Mouse (Mus musculus): ENCODE data around the gene Plcxd3. TPM values are rescaled to one million over a fixed set of nuclear protein-coding genes. Genes with fewer than 3 reads are reported as not detected.

Plcxd3 gene
- polyA plus RNA-seq, 1 experiment from 2014 or later, result 98.9 TPM

DNA sequence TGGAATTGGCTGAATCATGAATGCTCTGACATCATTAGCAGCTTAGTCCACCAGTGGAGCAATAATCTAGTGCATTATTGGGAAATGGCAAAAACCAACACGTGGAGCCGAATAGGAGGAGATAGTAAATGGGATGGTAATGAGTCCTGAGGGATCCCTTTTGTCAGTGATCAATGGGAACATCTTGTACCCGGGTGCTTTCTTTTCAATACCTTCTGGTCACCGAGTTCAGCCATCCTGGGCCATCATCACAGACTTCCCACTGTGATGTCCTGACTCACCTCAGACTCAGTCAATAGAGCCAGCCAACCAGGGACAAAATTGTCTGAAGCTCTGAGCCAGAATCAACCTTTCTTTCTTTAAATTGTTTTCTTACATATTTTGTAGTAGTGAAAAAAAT is 24.8 kb downstream of the Plcxd3 start:
- Histone ChIP-seq H3K4me3 (no peak overlapping the region), H3K27me3 (replicated peaks) (no peaks in the 10 kb centered on the region), H3K27ac (no peak overlapping the region), H3K4me1 (no peaks in the 10 kb centered on the region), H3K9ac (no peak overlapping the region), H3K36me3 (replicated peaks) (0 out of 2 replicates have a peak, but pooled peaks cover 3% of the 10 kb centered on the region), H3K4me2 (no peak overlapping the region), H3K9me3 (no peaks in the 10 kb centered on the region)
- no peak for ATAC-seq (replicated peaks)
- WGBS, result 23% methylated on average over 4 of the region's 4 CpGs

DNA sequence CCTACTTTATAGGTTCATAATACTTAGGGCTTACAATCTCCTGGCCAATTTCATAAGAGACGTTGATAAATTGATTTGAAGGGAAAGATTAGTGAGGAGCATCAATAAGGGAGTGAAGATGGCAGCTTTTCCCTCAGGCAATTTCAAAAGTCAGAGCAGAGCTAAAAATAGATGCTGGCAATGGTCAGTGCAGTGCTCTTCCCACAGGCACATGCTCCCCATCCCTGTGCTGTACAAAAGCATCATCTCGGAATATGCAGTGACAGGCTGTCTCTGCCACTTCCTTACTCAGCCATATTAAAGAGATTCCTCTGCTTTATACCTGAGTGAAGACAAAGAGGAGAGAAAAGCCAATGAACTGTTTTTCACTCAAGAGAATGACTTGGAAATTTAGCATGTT is 36.0 kb downstream of the Plcxd3 start:
- Histone ChIP-seq H3K27me3 (replicated peaks) (no peaks in the 10 kb centered on the region), H3K27ac (0 out of 2 replicates have a peak overlapping the region, but pooled peaks have one; percentile 26), H3K4me1 (0 out of 2 replicates have a peak, but pooled peaks cover 3% of the 10 kb centered on the region), H3K9me3 (no peaks in the 10 kb centered on the region), H3K4me3 (no peak overlapping the region), H3K9ac (no peak overlapping the region), H3K4me2 (no peak overlapping the region), H3K36me3 (replicated peaks) (no peaks in the 10 kb centered on the region)
- 33% methylated on average over 2 of the region's 2 CpGs for WGBS
- peak; percentile 92 for ATAC-seq (replicated peaks)

DNA sequence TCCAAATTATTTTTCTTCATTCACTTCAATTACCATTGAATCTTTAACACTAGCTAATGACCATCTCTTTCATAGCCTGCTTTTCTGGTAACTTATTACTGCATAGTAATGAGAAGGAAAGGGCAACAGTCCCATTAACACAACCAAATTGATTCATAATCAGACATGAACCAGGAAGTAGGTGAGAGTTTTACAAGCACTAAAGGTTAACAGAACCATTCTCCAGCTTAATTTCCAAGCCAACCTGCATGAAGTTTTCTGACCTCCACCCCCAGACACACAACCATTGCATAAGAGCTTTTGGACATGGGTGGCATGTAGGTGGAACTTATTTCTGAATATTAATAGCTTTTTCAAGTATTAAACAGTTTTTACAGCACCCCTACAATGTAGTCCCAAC is 64.8 kb downstream of the Plcxd3 start:
- Histone ChIP-seq H3K9ac (no peak overlapping the region), H3K27me3 (replicated peaks) (no peaks in the 10 kb centered on the region), H3K9me3 (no peaks in the 10 kb centered on the region), H3K4me1 (no peaks in the 10 kb centered on the region), H3K36me3 (replicated peaks) (no peaks in the 10 kb centered on the region), H3K27ac (no peak overlapping the region), H3K4me3 (no peak overlapping the region), H3K4me2 (no peak overlapping the region)
- no peak for ATAC-seq (replicated peaks)

DNA sequence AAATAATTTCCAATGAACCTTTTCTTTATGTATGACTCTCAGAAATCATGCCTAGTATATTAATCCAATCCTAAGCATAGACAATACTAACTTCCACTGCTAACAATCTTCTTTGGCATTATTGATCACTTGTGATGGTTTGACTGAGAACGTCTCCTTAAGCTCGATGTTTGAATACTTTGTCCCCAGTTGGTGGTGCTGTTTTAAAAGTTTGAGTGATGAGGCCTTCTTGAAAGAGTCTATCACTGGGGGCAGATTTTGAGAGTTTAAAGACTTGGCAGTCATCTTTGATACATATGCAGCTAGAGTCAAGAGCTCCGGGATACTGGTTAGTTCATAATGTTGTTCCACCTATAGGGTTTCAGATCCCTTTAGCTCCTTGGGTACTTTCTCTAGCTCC is 120.9 kb downstream of the Plcxd3 start:
- no peak overlapping the region for H3K4me3 ChIP-seq
- H3K27me3 ChIP-seq (replicated peaks), result no peaks in the 10 kb centered on the region
- ATAC-seq (replicated peaks), result no peak
- no peak overlapping the region for H3K27ac ChIP-seq
- 90% methylated on average over 3 of the region's 3 CpGs for WGBS
- H3K36me3 ChIP-seq (replicated peaks), result no peaks in the 10 kb centered on the region
- H3K9ac ChIP-seq, result no peak overlapping the region
- H3K4me2 ChIP-seq, result no peak overlapping the region
- no peaks in the 10 kb centered on the region for H3K4me1 ChIP-seq
- no peaks in the 10 kb centered on the region for H3K9me3 ChIP-seq

DNA sequence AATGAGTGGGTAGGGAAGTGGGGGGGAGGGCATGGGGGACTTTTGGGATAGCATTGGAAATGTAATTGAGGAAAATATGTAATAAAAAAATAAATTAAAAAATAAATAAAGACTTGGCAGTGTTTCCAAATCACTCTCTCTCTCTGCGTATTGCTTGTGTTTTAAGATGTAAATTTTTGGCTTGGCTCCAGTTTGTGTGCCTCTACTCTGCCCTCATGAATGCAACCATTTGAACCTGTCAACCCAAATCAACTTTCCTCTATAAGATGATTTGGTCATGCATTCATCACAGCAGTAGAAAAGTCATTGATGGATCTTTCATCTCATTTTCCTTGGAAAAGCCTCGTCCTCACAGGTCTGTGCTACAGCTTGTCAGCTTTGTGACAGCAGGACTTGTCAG is 121.7 kb downstream of the Plcxd3 start:
- no peak for ATAC-seq (replicated peaks)
- 47% methylated on average over 2 of the region's 2 CpGs for WGBS
- Histone ChIP-seq H3K9ac (no peak overlapping the region), H3K4me1 (no peaks in the 10 kb centered on the region), H3K27ac (no peak overlapping the region), H3K36me3 (replicated peaks) (no peaks in the 10 kb centered on the region), H3K4me3 (no peak overlapping the region), H3K9me3 (no peaks in the 10 kb centered on the region), H3K27me3 (replicated peaks) (no peaks in the 10 kb centered on the region), H3K4me2 (no peak overlapping the region)

DNA sequence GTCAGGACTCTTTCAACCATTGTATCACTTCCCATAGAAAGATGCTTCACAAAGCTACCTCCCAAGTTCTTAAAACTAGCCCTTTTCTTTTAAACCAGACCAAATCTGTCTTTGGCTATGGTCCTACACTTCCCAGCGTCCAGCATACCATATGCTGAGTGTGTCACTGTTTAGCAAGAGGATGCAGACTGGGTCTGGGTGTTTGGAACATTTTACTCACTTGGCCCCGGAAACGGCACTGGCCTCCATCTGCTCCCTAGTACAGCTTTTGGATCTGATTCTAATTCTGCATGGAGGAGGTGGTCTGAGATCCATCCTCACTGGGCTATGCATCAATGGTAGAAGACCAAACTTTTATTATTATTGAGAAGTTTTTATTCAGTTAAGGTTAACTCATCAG is 122.7 kb downstream of the Plcxd3 start:
- ATAC-seq (replicated peaks), result no peak
- H3K4me3 ChIP-seq, result no peak overlapping the region
- no peak overlapping the region for H3K9ac ChIP-seq
- no peaks in the 10 kb centered on the region for H3K27me3 ChIP-seq (replicated peaks)
- no peaks in the 10 kb centered on the region for H3K36me3 ChIP-seq (replicated peaks)
- no peak overlapping the region for H3K27ac ChIP-seq
- H3K9me3 ChIP-seq, result no peaks in the 10 kb centered on the region
- H3K4me2 ChIP-seq, result no peak overlapping the region
- WGBS, result 82% methylated on average over 3 of the region's 3 CpGs
- H3K4me1 ChIP-seq, result no peaks in the 10 kb centered on the region

DNA sequence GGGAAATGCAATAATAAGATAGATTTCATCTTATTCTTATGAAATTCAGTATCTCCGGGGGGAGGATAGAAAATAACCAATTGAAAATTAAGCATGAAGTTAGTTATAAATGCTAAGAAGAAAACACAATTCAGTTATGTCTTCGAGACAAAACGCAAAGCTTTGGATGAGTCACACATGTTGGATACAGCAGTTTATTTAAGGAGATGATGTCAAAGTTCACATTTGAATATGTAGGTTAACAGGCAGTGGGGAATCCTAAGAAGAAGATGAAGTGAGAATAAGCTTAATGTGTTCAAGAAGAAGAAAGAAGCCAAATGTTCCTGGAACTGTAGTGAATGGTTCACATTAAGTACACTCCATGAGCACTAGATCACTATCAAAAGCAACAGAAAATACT is 128.1 kb downstream of the Plcxd3 start:
- Histone ChIP-seq H3K4me3 (no peak overlapping the region), H3K27ac (no peak overlapping the region), H3K9ac (no peak overlapping the region), H3K9me3 (no peaks in the 10 kb centered on the region), H3K4me1 (no peaks in the 10 kb centered on the region), H3K27me3 (replicated peaks) (no peaks in the 10 kb centered on the region), H3K36me3 (replicated peaks) (no peaks in the 10 kb centered on the region), H3K4me2 (no peak overlapping the region)
- WGBS, result 92% methylated on average over 3 of the region's 3 CpGs
- ATAC-seq (replicated peaks), result no peak

DNA sequence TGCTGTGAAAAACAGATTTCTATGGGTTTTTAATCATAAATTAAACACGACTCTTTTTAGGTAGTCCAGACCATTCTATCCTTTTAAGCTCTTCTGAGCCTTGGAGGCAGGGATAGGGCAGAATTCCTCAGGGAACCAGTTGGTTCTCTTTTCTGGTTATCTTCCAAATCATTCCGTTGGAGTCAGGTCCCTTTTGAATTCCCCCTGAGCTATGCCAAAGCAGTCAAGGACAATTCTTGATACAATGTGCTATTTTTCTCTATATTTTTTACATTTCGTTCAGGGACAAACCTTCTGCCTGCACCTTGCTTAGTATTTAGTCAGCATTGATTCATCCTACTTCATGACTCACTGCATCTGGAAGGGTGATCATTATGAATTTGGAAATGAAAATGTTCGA is 128.5 kb downstream of the Plcxd3 start:
- ATAC-seq (replicated peaks), result no peak
- 80% methylated on average over 4 of the region's 4 CpGs for WGBS
- H3K9me3 ChIP-seq, result no peaks in the 10 kb centered on the region
- H3K36me3 ChIP-seq (replicated peaks), result no peaks in the 10 kb centered on the region
- H3K9ac ChIP-seq, result no peak overlapping the region
- no peaks in the 10 kb centered on the region for H3K27me3 ChIP-seq (replicated peaks)
- no peak overlapping the region for H3K27ac ChIP-seq
- H3K4me2 ChIP-seq, result no peak overlapping the region
- H3K4me3 ChIP-seq, result no peak overlapping the region
- H3K4me1 ChIP-seq, result no peaks in the 10 kb centered on the region

DNA sequence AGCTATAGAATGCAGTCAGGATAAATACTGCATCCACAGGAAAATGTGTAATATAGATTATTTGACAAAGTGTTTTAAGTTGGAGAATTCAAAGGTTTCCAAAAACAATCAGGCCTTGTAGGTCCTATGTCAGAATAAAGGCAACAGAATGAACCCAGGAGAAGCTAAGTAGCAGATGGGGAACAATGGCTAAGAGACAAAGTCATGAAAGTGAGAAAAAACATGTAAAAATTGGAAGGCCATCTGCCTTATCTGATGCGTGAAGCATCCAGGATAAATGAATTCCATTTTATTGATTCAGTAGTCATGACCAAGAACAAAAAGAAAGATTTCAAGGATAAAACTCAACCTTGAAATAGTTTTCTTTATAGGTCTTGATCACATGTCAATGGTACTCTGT is 139.4 kb downstream of the Plcxd3 start:
- 76% methylated on average over 1 of the region's 1 CpGs for WGBS
- Histone ChIP-seq H3K27me3 (replicated peaks) (no peaks in the 10 kb centered on the region), H3K4me3 (no peak overlapping the region), H3K27ac (no peak overlapping the region), H3K4me1 (no peaks in the 10 kb centered on the region), H3K36me3 (replicated peaks) (0 out of 2 replicates have a peak, but pooled peaks cover 3% of the 10 kb centered on the region), H3K9me3 (no peaks in the 10 kb centered on the region), H3K4me2 (no peak overlapping the region), H3K9ac (no peak overlapping the region)
- no peak for ATAC-seq (replicated peaks)

DNA sequence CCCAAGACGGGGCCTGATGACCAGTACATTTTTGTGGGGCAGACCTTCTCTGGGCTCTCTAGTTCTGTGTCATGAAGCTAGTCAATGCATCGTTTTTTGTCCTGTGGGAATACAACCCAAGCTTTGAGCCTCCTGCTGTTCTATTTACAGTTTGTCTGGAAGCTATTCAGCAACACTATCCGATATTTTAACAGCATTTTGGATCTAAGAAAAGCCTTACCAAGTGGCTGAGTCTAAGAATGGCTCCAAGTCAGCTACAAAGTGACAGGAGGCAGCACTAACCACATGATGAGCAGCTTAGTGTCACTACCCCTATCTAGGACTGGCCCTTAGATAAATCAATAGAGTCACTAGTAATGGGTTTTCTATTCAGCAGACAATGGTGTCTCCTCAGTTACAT is 149.3 kb downstream of the Plcxd3 start:
- no peaks in the 10 kb centered on the region for H3K9me3 ChIP-seq
- H3K9ac ChIP-seq, result no peak overlapping the region
- ATAC-seq (replicated peaks), result no peak
- H3K36me3 ChIP-seq (replicated peaks), result no peaks in the 10 kb centered on the region
- no peaks in the 10 kb centered on the region for H3K27me3 ChIP-seq (replicated peaks)
- H3K4me1 ChIP-seq, result no peaks in the 10 kb centered on the region
- no peak overlapping the region for H3K4me3 ChIP-seq
- H3K27ac ChIP-seq, result no peak overlapping the region
- WGBS, result 65% methylated on average over 3 of the region's 3 CpGs
- no peak overlapping the region for H3K4me2 ChIP-seq

DNA sequence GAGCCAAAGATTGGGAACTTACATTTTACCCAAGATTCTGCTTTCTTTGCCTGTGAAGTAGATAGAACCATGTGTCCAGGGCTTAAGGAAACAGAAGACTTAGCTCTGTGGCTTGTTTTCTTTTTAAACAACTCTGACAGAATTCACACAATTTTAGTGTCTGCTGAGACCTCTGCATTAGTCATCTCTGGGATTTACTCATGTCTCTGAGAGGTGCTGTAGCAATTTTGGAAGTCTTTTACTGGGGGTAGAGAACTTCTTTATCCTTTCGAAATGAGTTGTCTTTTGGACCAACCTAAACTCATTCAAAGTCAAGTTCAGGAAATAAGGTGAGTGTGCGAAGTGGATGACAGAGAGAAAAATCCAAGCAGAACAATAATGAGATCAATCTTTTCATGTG is 158.4 kb downstream of the Plcxd3 start:
- 93% methylated on average over 2 of the region's 2 CpGs for WGBS

DNA sequence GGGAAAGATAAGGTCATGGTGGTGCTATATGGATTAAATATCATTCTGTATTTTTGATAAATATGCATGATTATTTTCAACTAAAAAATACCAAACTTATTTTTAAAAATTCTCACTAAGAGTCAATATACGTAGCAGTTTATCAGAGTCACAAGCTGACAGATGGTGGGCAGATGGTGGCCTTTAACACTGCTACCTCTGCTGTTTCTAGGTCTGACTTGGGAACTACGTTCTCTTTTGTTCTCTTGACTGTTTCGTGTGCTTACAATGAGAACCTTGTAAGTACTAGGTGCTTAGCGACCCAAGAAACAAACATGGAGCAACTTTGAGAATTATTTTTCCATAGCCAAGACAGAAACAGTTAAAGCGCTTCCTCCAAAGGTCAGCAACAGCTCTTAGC is 183.8 kb downstream of the Plcxd3 start:
- Histone ChIP-seq H3K4me2 (no peak overlapping the region), H3K36me3 (replicated peaks) (no peaks in the 10 kb centered on the region), H3K4me3 (no peak overlapping the region), H3K9ac (no peak overlapping the region), H3K9me3 (no peaks in the 10 kb centered on the region), H3K4me1 (no peaks in the 10 kb centered on the region), H3K27me3 (replicated peaks) (no peaks in the 10 kb centered on the region), H3K27ac (no peak overlapping the region)
- WGBS, result 74% methylated on average over 5 of the region's 5 CpGs
- no peak for ATAC-seq (replicated peaks)

More for the DNA sequence above, 158.4 kb downstream of the Plcxd3 start:
- no peak for ATAC-seq (replicated peaks)
- H3K9ac ChIP-seq, result no peak overlapping the region
- no peak overlapping the region for H3K27ac ChIP-seq
- no peaks in the 10 kb centered on the region for H3K9me3 ChIP-seq
- no peak overlapping the region for H3K4me2 ChIP-seq
- no peaks in the 10 kb centered on the region for H3K4me1 ChIP-seq
- no peaks in the 10 kb centered on the region for H3K27me3 ChIP-seq (replicated peaks)
- no peaks in the 10 kb centered on the region for H3K36me3 ChIP-seq (replicated peaks)
- H3K4me3 ChIP-seq, result no peak overlapping the region

DNA sequence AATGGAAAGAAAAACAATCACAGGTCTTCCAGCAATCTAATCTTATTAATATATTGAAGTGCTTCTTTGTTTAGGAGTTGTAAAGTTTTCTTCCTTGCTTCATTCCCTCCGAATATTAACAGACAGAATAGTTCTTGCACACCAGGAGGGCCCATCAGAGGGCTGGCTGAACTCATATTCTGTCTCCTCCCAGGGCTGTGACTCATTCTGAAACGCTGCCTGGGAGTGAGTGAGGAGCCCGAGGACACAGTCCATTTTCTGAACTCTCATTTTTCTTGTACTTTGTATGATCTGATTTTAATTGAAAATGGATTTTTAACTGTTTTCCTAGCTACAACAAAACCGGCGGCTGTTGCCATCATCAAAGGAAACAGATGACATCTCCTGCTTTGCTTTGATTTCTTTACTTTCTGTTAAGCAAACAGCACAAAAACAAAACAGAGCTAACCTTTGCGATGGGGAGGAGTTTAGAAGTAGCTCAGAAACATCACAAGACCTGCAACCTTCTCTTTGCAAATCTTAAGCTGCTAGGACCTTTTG is 186.2 kb downstream of the Plcxd3 start:
- no peaks in the 10 kb centered on the region for H3K9me3 ChIP-seq
- H3K27me3 ChIP-seq (replicated peaks), result no peaks in the 10 kb centered on the region
- ATAC-seq (replicated peaks), result no peak
- H3K9ac ChIP-seq, result no peak overlapping the region
- 62% methylated on average over 6 of the region's 6 CpGs for WGBS
- H3K36me3 ChIP-seq (replicated peaks), result no peaks in the 10 kb centered on the region
- no peak overlapping the region for H3K4me3 ChIP-seq
- no peaks in the 10 kb centered on the region for H3K4me1 ChIP-seq
- no peak overlapping the region for H3K4me2 ChIP-seq
- H3K27ac ChIP-seq, result no peak overlapping the region
